Mouse (Mus musculus) gonadal fat pad, adult 2 months (tissue): ENCODE measurements at regions not wholly inside any gene's neighbourhood (a gene's known extent, or its start where the extent isn't known, plus 50 kb on each side); places are given as distances from the start of the nearest gene placed in this dataset.
"Not testable (repeated sequence)": the region's sequence is repeated elsewhere in the genome, so short reads cannot be mapped to it uniquely, and the experiment has no call there.

ENCODE experiments used
- DNase-seq: peaks from one replicate; pipeline ENCODE4 v3.0.0-alpha.2; 2012; ENCODE audit warnings: low read depth

DNA sequence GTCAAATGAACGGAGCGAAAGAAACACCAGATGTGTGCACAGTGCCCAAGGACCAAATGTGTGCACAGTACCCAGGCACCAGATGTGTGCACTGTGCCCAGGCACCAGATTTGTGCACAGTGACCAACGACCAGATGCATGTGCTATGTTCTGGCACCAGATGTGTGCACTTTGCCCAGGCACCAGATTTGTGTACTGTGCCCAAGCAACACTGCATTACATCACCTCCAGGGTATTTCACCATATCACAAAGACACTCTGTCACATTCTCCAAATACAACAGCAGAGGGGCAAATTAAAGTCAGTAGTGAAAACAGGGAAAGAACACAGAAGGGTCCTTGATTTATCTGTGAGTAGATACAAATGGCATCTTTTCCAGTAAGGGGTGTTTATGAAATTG, 93.4 kb downstream of the Mettl4 start:
- no peak for DNase-seq

DNA sequence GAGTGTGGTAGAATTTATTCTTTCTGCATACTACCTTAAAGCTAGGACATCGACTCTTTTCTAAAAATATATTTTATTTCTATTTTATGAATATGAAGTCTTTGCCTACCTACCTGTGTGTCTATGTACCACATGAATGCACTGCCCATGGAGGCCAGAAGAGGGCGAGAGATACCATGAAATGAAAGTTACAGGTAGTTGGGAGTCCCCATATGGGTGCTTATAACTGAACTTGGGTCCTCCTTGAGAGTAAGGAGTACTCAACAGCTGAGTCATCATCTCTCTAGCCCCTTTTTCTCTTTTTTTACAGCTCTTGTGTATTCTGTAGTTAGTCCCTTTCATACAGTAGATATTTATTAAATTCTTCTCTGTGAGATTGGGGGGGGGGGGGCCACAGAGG, 94.3 kb downstream of the Mettl4 start:
- DNase-seq = no peak

DNA sequence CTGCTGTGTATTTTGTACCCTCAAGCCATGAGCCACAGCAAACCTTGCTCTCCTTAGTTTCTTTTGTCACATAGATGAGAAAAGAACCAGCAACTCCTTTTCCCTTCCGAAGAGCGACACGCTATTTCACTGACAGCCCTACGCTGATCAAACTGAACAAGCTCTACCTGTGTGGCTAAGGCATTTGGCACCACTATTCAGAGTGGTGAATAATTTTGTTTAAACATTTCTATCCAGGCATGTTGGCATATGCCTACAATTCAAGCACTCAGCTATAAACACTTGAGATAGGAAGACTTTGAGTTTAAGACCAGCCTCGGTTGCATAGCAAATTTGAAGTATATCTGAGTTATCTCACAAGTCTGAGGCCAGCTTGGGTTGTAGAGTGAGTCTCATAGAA, 95.2 kb downstream of the Mettl4 start:
- DNase-seq = no peak

DNA sequence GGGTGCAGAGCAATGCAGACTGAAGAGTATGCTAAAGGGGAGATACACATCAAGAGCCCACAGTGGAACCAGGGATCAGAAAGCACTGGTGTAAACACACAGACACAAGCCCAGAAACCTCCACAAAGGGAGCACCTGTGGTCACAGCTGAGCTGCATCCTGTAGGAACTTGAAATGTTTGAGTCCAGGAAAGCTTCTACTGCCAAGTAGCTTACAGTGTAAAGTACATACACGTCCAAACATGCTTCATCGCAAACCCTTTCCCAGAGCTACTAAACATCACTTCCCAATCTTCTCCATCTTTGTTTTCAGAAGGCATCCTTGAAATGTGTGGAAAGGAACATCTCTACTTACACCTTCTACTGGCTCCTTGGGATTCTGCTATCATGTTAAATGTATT, 97.4 kb downstream of the Mettl4 start:
- peak; percentile 71 for DNase-seq

DNA sequence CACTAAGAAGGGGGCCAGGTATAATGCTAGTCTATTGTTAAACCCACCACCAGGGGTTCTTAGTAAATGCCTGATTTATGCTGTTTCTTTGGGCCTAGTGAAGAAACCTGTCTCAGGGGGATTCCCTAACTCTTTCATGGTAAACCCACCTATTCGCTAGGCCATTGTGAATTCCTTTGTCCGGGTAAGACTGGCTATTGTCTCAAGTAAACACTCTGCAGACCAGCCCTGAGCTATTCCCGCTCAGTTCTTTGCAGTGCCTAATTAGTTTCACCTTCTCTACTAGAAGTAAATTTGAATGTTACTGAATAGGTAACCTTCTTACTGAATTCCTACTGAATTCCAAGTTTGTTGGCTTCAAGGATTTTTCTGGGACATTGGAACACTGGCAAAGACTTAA, 98.3 kb downstream of the Mettl4 start:
- not testable (repeated sequence) for DNase-seq
